Mouse (Mus musculus): ENCODE results near the gene Banp. TPM values are rescaled to one million over a fixed set of nuclear protein-coding genes. Genes with fewer than 3 reads are reported as not detected.

Banp gene
- total RNA-seq, 4 experiments from 2014 or later: 5.4 to 16.0 (median 6.3) TPM

GRCm38 (mm10) chr8:122058510-122058909 is 109.0 kb downstream of the Banp start:
- no peak for DNase-seq (ENCODE audit: low spot score in 2 of 2)

- no peak for DNase-seq (ENCODE audit: low spot score in 2 of 2)
Observed at GRCm38 (mm10) chr8:122058951-122059350, 109.4 kb downstream of the Banp start.

- DNase-seq (ENCODE audit: low spot score in 2 of 2): no peak
Observed at GRCm38 (mm10) chr8:122062508-122063223, 113.1 kb downstream of the Banp start.

- peak in 1 of 2 experiments; percentile 35 for DNase-seq (ENCODE audit: low spot score in 2 of 2)
Observed at GRCm38 (mm10) chr8:122064353-122064752, 114.8 kb downstream of the Banp start.

- DNase-seq (ENCODE audit: low spot score in 2 of 2): peak in 1 of 2 experiments; percentile 31
Observed at GRCm38 (mm10) chr8:122067783-122068505, 118.4 kb downstream of the Banp start.

GRCm38 (mm10) chr8:122068609-122069008 is 119.1 kb downstream of the Banp start:
- DNase-seq (ENCODE audit: low spot score in 2 of 2): no peak

GRCm38 (mm10) chr8:122069281-122069680 is 119.7 kb downstream of the Banp start:
- DNase-seq (ENCODE audit: low spot score in 2 of 2): peak in 1 of 2 experiments; percentile 33

GRCm38 (mm10) chr8:122071193-122071592 is 121.6 kb downstream of the Banp start:
- DNase-seq (ENCODE audit: low spot score in 2 of 2): no peak

GRCm38 (mm10) chr8:122073964-122074363 is 124.4 kb downstream of the Banp start:
- no peak for DNase-seq (ENCODE audit: low spot score in 2 of 2)

- no peak for DNase-seq (ENCODE audit: low spot score in 2 of 2)
Observed at GRCm38 (mm10) chr8:122074442-122074841, 124.9 kb downstream of the Banp start.

- DNase-seq (ENCODE audit: low spot score in 2 of 2): no peak
Observed at GRCm38 (mm10) chr8:122074977-122075376, 125.4 kb downstream of the Banp start.

- DNase-seq (ENCODE audit: low spot score in 2 of 2): no peak
Observed at GRCm38 (mm10) chr8:122076183-122076842, 126.8 kb downstream of the Banp start.

GRCm38 (mm10) chr8:122078321-122078720 is 128.8 kb downstream of the Banp start:
- DNase-seq (ENCODE audit: low spot score in 2 of 2): no peak

Small RNA genes lying within 50 kb of the gene (microRNA-seq; reads per million reads assigned to microRNA genes)
- gene Mir7237: not detected

Other genes with a start within 250 kb of the Banp start
- not detected for gene Jph3, start 220.1 kb upstream of the Banp start, total RNA-seq (2022)
- gene Klhdc4, start 120.2 kb upstream of the Banp start, total RNA-seq (2022): 10 to 100 TPM in 3 of 4 experiments, 1 to 10 TPM in 1; 9.9 to 12.4 (median 11.0) TPM
- 1 to 10 TPM in 3 of 4 experiments, under 1 TPM in 1; 0.77 to 1.4 (median 1.2) TPM for gene Slc7a5, start 42.1 kb upstream of the Banp start, total RNA-seq (2022)
- not detected for gene Car5a, start 4.8 kb upstream of the Banp start, total RNA-seq (2022)

All from gastrocnemius, adult 8-10 months (tissue).